Mouse (Mus musculus): ENCODE measurements around the gene Olfr547. TPM values are rescaled to one million over a fixed set of nuclear protein-coding genes. Genes with fewer than 3 reads are reported as not detected.
A peak's percentile ranks its signal among the peaks of the same experiment; 100 is the strongest.

The Olfr547 gene
- polyA plus RNA-seq, 1 experiment from 2014 or later, result not detected

DNA sequence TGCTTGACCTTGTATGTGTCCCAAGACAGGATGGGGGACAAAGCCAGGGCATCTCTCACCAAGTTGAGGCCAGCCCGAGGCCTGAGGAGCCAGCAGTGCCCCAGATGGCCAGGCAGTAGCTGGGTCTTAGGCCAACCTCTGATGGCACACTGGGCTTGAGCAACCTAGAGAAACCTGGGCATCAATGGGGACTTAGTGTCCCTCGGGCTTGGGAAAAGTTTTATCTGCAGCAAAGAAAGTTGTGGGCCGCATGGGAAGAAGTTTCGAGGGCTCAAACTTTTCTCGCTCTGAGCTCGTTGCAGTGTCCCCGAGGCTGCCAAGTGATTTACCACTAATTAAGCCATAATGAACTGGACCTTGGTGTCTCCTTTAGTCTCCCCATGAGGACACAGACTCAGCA is 24.8 kb upstream of the Olfr547 start:
- no peak for ATAC-seq (ENCODE audit: insufficient read depth, low FRiP score)
- WGBS, result 79% methylated on average over 7 of the region's 7 CpGs
- Histone ChIP-seq H3K36me3 (ENCODE audit: control insufficient read depth, insufficient read depth, low read length) (no peaks in the 10 kb centered on the region), H3K27ac (ENCODE audit: low read length) (no peak overlapping the region), H3K4me1 (ENCODE audit: control insufficient read depth, insufficient read depth, low read length) (no peaks in the 10 kb centered on the region), H3K4me2 (ENCODE audit: low read depth, low read length) (no peak overlapping the region), H3K9ac (ENCODE audit: low read length) (no peak overlapping the region), H3K9me3 (replicated peaks; ENCODE audit: control insufficient read depth, low read length) (no peaks in the 10 kb centered on the region), H3K27me3 (ENCODE audit: control insufficient read depth, insufficient read depth, low read length) (no peaks in the 10 kb centered on the region), H3K4me3 (replicated peaks; ENCODE audit: low read length) (no peak overlapping the region)

DNA sequence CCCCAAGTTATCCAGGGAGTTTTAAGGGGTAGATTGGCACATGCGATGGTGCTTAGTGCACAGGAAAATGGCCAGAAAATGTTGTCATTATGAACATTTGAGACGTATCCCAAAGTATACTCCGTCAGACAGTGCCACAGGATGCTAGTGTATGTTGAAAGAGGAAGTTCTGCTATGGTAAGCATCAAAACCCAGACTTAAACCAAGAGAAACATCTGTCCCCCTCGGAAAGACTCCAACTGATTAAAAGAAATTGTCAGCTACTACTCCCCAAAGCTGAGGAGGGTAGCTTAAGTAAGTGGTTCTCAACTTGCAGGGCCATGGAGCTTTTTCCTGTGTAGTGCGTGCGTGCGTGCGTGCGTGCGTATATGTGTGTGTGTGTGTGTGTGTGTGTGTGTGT is 22.6 kb upstream of the Olfr547 start:
- Histone ChIP-seq H3K4me1 (ENCODE audit: control insufficient read depth, insufficient read depth, low read length) (no peaks in the 10 kb centered on the region), H3K9ac (ENCODE audit: low read length) (no peak overlapping the region), H3K27ac (ENCODE audit: low read length) (no peak overlapping the region), H3K9me3 (replicated peaks; ENCODE audit: control insufficient read depth, low read length) (no peaks in the 10 kb centered on the region), H3K36me3 (ENCODE audit: control insufficient read depth, insufficient read depth, low read length) (no peaks in the 10 kb centered on the region), H3K4me2 (ENCODE audit: low read depth, low read length) (no peak overlapping the region), H3K4me3 (replicated peaks; ENCODE audit: low read length) (no peak overlapping the region), H3K27me3 (ENCODE audit: control insufficient read depth, insufficient read depth, low read length) (0 out of 2 replicates have a peak, but pooled peaks cover 3% of the 10 kb centered on the region)
- ATAC-seq (ENCODE audit: insufficient read depth, low FRiP score), result no peak
- 87% methylated on average over 10 of the region's 10 CpGs for WGBS

DNA sequence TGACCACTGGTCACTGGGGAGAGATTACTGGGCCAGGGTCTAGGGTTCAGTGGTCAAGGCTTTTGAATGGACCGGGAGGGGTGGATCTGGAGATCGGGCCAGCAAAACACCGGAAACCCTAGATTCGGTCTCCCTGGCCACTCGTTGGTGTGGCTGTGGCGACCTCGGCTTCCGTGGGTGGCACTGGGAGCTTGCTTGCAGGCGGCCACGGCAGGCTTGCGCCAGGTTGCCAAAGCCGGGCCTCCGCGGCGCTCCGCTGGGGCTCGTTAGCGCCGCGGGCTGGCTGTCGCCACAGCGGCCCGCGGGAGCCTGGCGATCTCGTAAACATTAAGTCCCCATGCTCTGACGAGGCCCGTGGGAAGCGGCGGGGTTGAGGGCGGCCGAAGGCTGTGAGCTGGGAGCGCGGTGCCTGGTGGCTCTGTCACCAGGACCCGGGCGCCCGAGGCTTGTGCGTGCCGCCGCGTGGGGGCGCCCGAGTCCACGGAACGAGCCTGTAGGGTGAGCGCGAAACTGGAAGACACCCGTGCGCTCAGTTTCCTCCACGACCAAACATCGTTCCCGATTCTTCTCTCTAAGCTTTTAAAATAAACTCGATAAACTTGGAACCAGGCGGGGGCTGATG is 21.6 kb upstream of the Olfr547 start:
- Histone ChIP-seq H3K4me3 (replicated peaks; ENCODE audit: low read length) (peak overlapping the region; percentile 52), H3K9ac (ENCODE audit: low read length) (peak overlapping the region; percentile 77), H3K4me2 (ENCODE audit: low read depth, low read length) (peak overlapping the region; percentile 88), H3K27me3 (ENCODE audit: control insufficient read depth, insufficient read depth, low read length) (0 out of 2 replicates have a peak, but pooled peaks cover 3% of the 10 kb centered on the region), H3K36me3 (ENCODE audit: control insufficient read depth, insufficient read depth, low read length) (no peaks in the 10 kb centered on the region), H3K4me1 (ENCODE audit: control insufficient read depth, insufficient read depth, low read length) (no peaks in the 10 kb centered on the region), H3K9me3 (replicated peaks; ENCODE audit: control insufficient read depth, low read length) (no peaks in the 10 kb centered on the region), H3K27ac (ENCODE audit: low read length) (no peak overlapping the region)
- under 1% methylated on average over 54 of the region's 54 CpGs for WGBS
- peak; percentile 90 for ATAC-seq (ENCODE audit: insufficient read depth, low FRiP score)

DNA sequence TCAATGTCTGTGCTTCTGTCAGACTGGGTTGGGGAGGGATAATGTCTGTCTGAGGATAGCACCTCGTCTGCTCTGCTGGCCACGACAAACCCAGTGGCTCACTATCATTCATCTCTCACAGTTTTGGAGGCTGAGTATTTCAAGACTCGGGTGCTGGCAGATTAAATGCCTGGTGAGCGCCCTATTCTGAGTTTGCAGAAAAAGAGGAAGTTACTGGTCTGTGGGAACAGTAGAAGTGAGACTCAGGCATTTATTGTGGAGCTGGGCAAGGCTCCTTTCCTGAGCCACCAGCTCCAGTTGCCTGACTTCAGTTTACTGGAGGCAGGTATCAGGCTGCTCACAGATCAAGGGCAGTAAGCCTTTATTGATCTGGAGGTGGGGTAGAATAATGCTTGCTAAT is 20.4 kb upstream of the Olfr547 start:
- H3K4me1 ChIP-seq (ENCODE audit: control insufficient read depth, insufficient read depth, low read length), result no peaks in the 10 kb centered on the region
- 65% methylated on average over 4 of the region's 4 CpGs for WGBS
- no peak overlapping the region for H3K4me3 ChIP-seq (replicated peaks; ENCODE audit: low read length)
- 0 out of 2 replicates have a peak, but pooled peaks cover 3% of the 10 kb centered on the region for H3K27me3 ChIP-seq (ENCODE audit: control insufficient read depth, insufficient read depth, low read length)
- H3K9ac ChIP-seq (ENCODE audit: low read length), result no peak overlapping the region
- no peak overlapping the region for H3K27ac ChIP-seq (ENCODE audit: low read length)
- no peaks in the 10 kb centered on the region for H3K9me3 ChIP-seq (replicated peaks; ENCODE audit: control insufficient read depth, low read length)
- H3K4me2 ChIP-seq (ENCODE audit: low read depth, low read length), result no peak overlapping the region
- H3K36me3 ChIP-seq (ENCODE audit: control insufficient read depth, insufficient read depth, low read length), result no peaks in the 10 kb centered on the region
- no peak for ATAC-seq (ENCODE audit: insufficient read depth, low FRiP score)

DNA sequence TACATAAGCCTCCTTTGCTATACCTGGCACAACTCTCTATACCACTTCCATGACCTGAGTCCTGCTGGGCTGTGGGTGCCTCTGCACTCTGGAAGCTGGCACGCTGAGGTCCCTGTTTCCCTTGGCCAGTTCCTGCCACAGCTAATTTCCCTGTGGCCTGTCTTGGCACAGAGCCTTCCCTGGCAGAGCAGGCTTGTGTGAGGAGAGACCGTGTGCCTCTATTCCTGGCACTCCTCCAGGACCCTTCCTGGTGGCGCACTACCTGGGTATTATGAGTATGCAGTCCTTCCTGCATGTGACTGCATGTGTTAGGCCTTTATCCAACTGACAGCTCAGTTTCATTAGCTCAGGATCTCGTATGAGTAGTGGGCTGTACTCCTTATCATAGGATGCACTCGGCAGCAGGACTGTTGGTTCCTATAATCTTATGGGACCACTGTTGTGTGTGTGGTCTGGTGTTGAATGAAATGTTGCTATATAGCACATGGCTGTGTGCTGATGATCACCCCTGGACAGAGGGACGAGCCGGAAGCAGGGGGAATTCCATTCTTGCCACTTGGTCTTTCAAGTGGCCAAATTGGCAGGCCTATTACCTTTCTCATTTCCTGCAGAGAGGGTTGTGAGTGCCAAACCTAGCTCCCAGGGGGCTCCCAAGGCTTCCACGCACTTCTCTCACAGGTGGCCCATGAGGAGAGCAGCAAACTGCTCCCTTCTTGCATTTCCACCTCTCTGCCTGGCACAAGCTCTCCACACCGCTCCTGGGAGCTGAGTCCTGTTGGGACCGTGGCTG is 18.1 kb upstream of the Olfr547 start:
- 0 out of 2 replicates have a peak, but pooled peaks cover 3% of the 10 kb centered on the region for H3K27me3 ChIP-seq (ENCODE audit: control insufficient read depth, insufficient read depth, low read length)
- no peak overlapping the region for H3K9ac ChIP-seq (ENCODE audit: low read length)
- no peak overlapping the region for H3K4me2 ChIP-seq (ENCODE audit: low read depth, low read length)
- H3K36me3 ChIP-seq (ENCODE audit: control insufficient read depth, insufficient read depth, low read length), result no peaks in the 10 kb centered on the region
- H3K9me3 ChIP-seq (replicated peaks; ENCODE audit: control insufficient read depth, low read length), result no peaks in the 10 kb centered on the region
- H3K4me3 ChIP-seq (replicated peaks; ENCODE audit: low read length), result no peak overlapping the region
- ATAC-seq (ENCODE audit: insufficient read depth, low FRiP score), result peak; percentile 8; the same call in 1 of the 2 replicates
- no peaks in the 10 kb centered on the region for H3K4me1 ChIP-seq (ENCODE audit: control insufficient read depth, insufficient read depth, low read length)
- no peak overlapping the region for H3K27ac ChIP-seq (ENCODE audit: low read length)
- WGBS, result 69% methylated on average over 10 of the region's 10 CpGs

DNA sequence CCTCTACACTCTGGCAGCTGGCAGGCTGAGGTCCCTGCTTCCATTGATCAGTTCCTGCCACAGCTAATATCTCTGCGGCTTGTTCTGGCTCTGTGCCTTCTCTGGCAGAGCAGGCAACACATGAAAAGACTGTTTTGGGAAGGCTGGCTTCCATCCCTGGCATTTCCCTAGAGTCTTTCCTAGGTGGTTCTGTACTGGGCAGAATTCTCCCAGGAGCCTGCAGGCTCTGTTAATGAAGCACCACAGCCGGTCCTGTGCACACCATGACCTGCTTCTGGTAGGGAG is 17.6 kb upstream of the Olfr547 start:
- H3K4me3 ChIP-seq (replicated peaks; ENCODE audit: low read length), result no peak overlapping the region
- no peak for ATAC-seq (ENCODE audit: insufficient read depth, low FRiP score)

DNA sequence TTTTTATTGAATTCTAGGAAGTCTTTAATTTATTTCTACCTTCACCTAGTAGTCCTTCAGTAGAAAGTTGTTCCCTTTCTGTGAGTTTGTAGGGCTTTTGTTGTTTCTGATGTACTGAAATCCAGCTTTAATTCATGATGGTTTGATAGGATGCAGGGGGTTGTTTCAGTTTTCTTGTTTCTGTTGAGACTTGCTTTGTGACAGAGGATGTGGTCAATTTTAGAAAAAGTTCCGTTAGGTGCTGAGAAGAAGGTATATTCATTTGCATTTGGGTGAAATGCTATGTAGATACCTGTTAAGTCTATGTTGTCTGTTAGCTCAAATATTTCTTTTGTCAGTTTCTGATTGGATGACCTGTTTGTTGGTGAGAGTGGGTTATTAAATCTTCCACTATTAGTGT is 5.5 kb upstream of the Olfr547 start:
- Histone ChIP-seq H3K36me3 (ENCODE audit: control insufficient read depth, insufficient read depth, low read length) (no peaks in the 10 kb centered on the region), H3K4me1 (ENCODE audit: control insufficient read depth, insufficient read depth, low read length) (no peaks in the 10 kb centered on the region), H3K9me3 (replicated peaks; ENCODE audit: control insufficient read depth, low read length) (no peaks in the 10 kb centered on the region), H3K27ac (ENCODE audit: low read length) (no peak overlapping the region), H3K9ac (ENCODE audit: low read length) (no peak overlapping the region), H3K4me3 (replicated peaks; ENCODE audit: low read length) (no peak overlapping the region), H3K27me3 (ENCODE audit: control insufficient read depth, insufficient read depth, low read length) (no peaks in the 10 kb centered on the region), H3K4me2 (ENCODE audit: low read depth, low read length) (no peak overlapping the region)
- ATAC-seq (ENCODE audit: insufficient read depth, low FRiP score), result no peak
- 78% methylated on average over 1 of the region's 1 CpGs for WGBS

More for the DNA sequence above, 17.6 kb upstream of the Olfr547 start:
- 0 out of 2 replicates have a peak, but pooled peaks cover 3% of the 10 kb centered on the region for H3K27me3 ChIP-seq (ENCODE audit: control insufficient read depth, insufficient read depth, low read length)
- H3K4me2 ChIP-seq (ENCODE audit: low read depth, low read length), result no peak overlapping the region
- no peak overlapping the region for H3K27ac ChIP-seq (ENCODE audit: low read length)
- H3K9me3 ChIP-seq (replicated peaks; ENCODE audit: control insufficient read depth, low read length), result no peaks in the 10 kb centered on the region
- no peak overlapping the region for H3K9ac ChIP-seq (ENCODE audit: low read length)
- no peaks in the 10 kb centered on the region for H3K36me3 ChIP-seq (ENCODE audit: control insufficient read depth, insufficient read depth, low read length)
- 66% methylated on average over 2 of the region's 2 CpGs for WGBS
- no peaks in the 10 kb centered on the region for H3K4me1 ChIP-seq (ENCODE audit: control insufficient read depth, insufficient read depth, low read length)

DNA sequence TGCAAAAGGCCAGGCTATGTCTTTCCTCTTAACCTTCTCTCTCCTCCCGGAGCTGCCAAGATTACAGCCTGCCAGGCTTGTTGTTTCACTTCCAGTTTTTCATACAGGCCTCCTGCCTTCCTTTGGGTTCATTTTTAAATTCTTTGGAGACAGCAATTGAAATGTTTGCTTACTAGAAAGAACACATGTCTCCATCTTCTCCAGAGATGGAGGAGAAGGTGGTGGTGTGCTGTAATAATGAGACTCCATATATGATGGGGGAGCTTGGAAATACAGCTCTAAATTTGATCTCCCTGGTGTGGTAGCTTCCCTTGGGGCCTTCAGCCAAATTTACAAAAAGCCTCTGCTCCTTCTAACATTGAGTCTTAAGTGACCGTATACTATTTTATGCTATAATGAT is 6.0 kb downstream of the Olfr547 start, which contains the start of gene Olfr548-ps1:
Gene Olfr548-ps1 (plus strand): TSS at position 301 of the 400 bp plus-strand sequence.
- Histone ChIP-seq H3K27me3 (ENCODE audit: control insufficient read depth, insufficient read depth, low read length) (no peaks in the 10 kb centered on the region), H3K27ac (ENCODE audit: low read length) (no peak within 1 kb of the TSS), H3K4me3 (replicated peaks; ENCODE audit: low read length) (no peak within 1 kb of the TSS), H3K36me3 (ENCODE audit: control insufficient read depth, insufficient read depth, low read length) (no peaks in the 10 kb centered on the region), H3K4me2 (ENCODE audit: low read depth, low read length) (no peak within 1 kb of the TSS), H3K4me1 (ENCODE audit: control insufficient read depth, insufficient read depth, low read length) (no peaks in the 10 kb centered on the region), H3K9ac (ENCODE audit: low read length) (no peak within 1 kb of the TSS), H3K9me3 (replicated peaks; ENCODE audit: control insufficient read depth, low read length) (no peaks in the 10 kb centered on the region)
- no peak for ATAC-seq (ENCODE audit: insufficient read depth, low FRiP score)
- 73% methylated on average over 2 of the region's 2 CpGs for WGBS

DNA sequence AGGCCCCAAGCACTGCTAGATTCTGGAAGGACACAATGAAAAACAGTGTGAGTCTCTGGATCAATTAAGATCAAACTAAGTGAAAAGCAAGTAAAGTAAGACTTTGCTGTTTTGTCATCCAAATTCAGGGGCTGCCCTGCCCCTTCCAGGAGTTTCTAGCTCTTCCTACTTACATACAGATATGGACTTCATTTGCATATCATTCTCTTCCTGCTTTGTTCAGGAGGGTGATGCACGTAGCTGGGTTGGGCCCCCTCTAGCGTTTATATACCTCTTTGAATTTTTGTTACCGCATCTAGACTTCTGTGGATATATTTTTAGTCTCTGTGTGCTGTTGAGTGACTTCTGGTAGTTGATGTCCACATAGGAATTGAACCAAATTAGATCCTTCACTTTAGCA is 6.7 kb downstream of the Olfr547 start:
- WGBS, result 59% methylated on average over 3 of the region's 3 CpGs
- no peak overlapping the region for H3K9ac ChIP-seq (ENCODE audit: low read length)
- no peaks in the 10 kb centered on the region for H3K36me3 ChIP-seq (ENCODE audit: control insufficient read depth, insufficient read depth, low read length)
- H3K27me3 ChIP-seq (ENCODE audit: control insufficient read depth, insufficient read depth, low read length), result no peaks in the 10 kb centered on the region
- H3K4me1 ChIP-seq (ENCODE audit: control insufficient read depth, insufficient read depth, low read length), result no peaks in the 10 kb centered on the region
- H3K27ac ChIP-seq (ENCODE audit: low read length), result no peak overlapping the region
- no peak overlapping the region for H3K4me2 ChIP-seq (ENCODE audit: low read depth, low read length)
- ATAC-seq (ENCODE audit: insufficient read depth, low FRiP score), result no peak
- no peaks in the 10 kb centered on the region for H3K9me3 ChIP-seq (replicated peaks; ENCODE audit: control insufficient read depth, low read length)
- no peak overlapping the region for H3K4me3 ChIP-seq (replicated peaks; ENCODE audit: low read length)

Data from stomach, embryonic 16.5 days (tissue).